Mouse (Mus musculus) Patski (cell line): ENCODE measurements around the gene Mtcl1. TPM values are rescaled to one million over a fixed set of nuclear protein-coding genes. Genes with fewer than 3 reads are reported as not detected.

Experiments used
- ATAC-seq: fragments of 100-300 bp; one replicate; pipeline ENCODE4 v1.8.0; 2021
- CTCF ChIA-PET: fragments of 350-600 bp; sonication (Branson Sonifier 250); formaldehyde crosslinking; loops from one replicate; lab custom pipeline; 2022; ENCODE audit warnings: inconsistent platforms; lab: Charles Lee
- POLR2A ChIA-PET: fragments of 350-600 bp; sonication (Branson Sonifier 250); formaldehyde crosslinking; loops from one replicate; lab custom pipeline; 2022; ENCODE audit warnings: antibody characterized with exemption, inconsistent platforms; lab: Charles Lee
- DNase-seq: peaks from one replicate; pipeline ENCODE4 v3.0.0-alpha.2; 2011; ENCODE audit warnings: low read depth, low spot score
- H3K27me3 ChIP-seq: fragments of 371-371 bp; one replicate; pipeline ENCODE4 v1.5.1; 2021
- CTCF ChIP-seq: fragments of 100-300 bp; IDR thresholded peaks from one replicate; pipeline ENCODE4 v1.5.1; 2021
- in situ Hi-C: fragments of 300-500 bp; cut with MboI; formaldehyde crosslinking; loops from 3 replicates; pipeline ENCODE4 v1.11.1; 2018; ENCODE audit warnings: low pct_unique_long_range_greater_than_20kb, mixed read lengths
- polyA plus RNA-seq: library from polyadenylated mRNA; unstranded; gene quantifications from one replicate; pipeline ENCODE4 v1.2.3, GENCODE M21; 2021

The Mtcl1 gene
- polyA plus RNA-seq, 1 experiment from 2014 or later: 17.5 TPM

DNA sequence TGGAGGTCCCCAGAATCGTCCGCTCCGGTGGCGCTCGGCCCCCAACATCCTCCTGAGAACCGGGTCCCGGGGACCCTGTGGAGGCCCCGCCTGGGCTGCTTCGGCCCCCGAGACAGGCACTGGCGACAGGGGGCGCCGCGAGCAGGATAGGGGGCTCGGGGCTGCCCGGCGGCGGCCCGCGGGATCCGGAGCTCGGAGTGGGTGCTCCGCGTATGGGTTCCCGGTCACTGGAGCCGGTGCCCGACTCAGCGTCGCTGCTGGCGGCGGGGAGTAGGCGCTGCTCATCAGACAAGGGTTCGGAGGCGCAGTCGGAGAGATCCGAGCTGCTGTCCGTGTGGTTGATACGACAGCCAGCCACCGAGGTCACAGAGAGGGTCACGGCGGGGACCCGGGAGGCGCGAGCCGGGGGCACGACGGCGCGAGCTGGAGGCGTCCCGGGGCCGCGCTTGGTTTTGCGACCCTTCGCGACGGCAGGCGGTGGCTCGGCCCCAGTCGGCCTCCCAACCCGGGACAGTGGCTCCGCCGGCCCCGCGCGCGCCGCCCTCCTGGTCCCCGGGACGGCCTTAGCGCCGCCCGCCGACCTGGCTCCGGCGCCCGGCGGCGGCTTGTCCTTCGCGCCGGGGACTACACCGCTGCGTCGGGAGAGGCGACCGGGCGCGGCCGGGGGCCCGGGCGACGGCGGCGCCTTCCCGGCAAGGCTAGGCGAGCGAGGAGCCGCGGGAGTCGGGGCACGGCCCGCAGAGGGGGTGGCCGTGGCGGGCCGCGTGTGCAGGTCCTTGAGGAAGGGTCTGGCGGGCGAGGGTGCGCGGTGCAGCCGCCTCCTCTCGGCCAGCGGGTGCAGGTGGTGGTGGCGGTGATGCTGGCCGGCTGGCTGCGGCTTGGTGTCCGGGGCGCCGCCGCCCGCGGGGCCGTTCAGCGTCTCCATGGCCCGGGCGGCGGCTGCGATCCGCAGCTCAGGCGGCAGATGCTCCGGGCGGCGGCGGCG lies 837 bp downstream of the Mtcl1 start:
- CTCF ChIA-PET: interaction anchor here (1.0 to 1.7 kb wide), 6 partner anchors 12 to 211 kb away, joined by 3 to 4 read pairs (median 3); no protein-coding TSS in a partner anchor
- ATAC-seq: peak; percentile 45
- DNase-seq: no peak
- in situ Hi-C loops: loop anchor here (5.0 kb wide), 1 partner anchor 96 kb away; no protein-coding TSS in a partner anchor
- POLR2A ChIA-PET: interaction anchor here (0.5 to 1.4 kb wide), 4 partner anchors 37 to 151 kb away, joined by 3 to 4 read pairs (median 3); no protein-coding TSS in a partner anchor
- TF ChIP-seq CTCF: peak; percentile 98
- no peaks in the 10 kb centered on the region for H3K27me3 ChIP-seq

DNA sequence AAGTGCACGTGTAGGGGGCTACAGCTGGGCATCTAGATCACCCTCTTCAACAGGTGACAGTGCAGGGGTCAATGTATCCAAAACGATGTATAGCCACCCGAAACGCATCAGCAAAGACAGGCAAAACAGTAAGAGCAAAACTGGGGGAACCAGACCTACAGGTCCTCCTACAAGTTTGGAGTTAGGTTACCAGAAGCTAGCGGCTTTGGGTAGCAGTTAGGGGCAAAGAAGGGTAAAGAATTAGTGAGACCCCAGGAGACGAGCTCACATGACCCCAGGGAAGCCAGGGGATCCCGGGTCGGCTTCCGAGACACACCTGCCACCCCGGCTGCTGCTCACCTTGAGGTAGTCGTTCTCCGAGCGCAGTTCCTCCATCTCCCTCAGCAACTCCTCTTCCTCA lies 1.6 kb downstream of the Mtcl1 start:
- no peaks in the 10 kb centered on the region for H3K27me3 ChIP-seq

DNA sequence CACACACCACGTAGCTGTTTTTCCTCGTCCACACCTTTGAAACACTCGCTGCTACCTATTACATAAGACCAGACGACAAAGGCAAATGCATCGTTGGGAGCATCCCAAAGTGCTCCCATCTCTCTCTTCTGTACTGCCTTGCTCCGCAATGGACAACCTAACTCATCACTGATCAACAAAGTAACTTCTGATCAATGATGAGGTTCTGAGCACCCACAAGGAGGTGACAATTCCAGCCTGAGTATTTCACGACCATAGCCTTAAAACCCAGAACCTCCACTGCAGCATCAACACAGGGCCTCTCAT lies 2.6 kb downstream of the Mtcl1 start:
- H3K27me3 ChIP-seq: no peaks in the 10 kb centered on the region
- POLR2A ChIA-PET: no interaction called here

More for the DNA sequence above, 1.6 kb downstream of the Mtcl1 start:
- ATAC-seq (no peak), DNase-seq (no peak)
- no peak for TF ChIP-seq CTCF
- ChIA-PET POLR2A (interaction anchor here (0.5 to 1.4 kb wide), 4 partner anchors 36 to 150 kb away, joined by 3 to 4 read pairs (median 3); no protein-coding TSS in a partner anchor), CTCF (interaction anchor here (1.0 kb wide), 3 partner anchors 11 to 105 kb away, joined by 3 to 4 read pairs (median 3); no protein-coding TSS in a partner anchor)
- in situ Hi-C loops: loop anchor here (5.0 kb wide), 1 partner anchor 96 kb away; no protein-coding TSS in a partner anchor

DNA sequence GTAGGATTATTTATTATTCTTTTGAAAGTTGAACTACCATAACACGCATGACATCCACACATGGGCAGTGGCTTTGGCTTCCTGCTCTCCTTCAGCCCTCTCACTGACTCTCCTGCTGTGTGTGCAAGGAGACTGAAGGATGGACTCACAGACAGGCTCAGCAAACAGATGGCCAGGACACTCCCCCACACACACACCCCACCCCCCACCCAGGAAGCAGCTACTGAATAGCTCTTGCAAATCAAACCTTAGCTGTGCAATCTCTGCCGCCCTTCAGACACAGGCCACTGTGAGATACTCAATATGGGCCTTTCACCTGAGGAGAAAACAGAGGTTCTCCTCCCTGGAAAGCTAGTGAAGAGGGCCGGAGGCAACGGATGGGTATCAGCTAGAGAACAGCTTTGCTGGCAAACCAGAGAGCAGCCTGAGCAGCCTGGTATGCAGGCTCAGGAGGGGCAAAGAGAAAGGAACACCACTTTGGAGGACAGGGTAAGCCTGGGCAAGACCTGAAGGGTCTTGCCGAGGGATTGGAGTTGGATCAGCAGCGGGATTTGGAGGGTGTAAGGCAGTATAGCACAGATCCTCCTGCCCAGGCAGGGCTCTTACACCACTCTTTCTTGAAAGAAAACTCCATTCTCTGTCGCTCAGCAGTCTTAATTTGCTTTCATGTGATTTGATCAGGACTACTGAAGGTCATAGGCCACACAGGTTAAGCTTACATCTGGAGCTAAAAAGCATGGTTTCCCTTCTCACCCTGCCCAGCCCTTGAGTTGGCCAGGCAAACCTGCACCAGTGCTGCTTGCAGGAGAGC lies 3.1 kb downstream of the Mtcl1 start:
- no peak for DNase-seq
- ChIA-PET CTCF (interaction anchor here (0.9 kb wide), 1 partner anchor 33 kb away, joined by 3 read pairs; no protein-coding TSS in a partner anchor), POLR2A (interaction anchor here (0.6 kb wide), 1 partner anchor 153 kb away, joined by 5 read pairs; no protein-coding TSS in a partner anchor)
- no peak for TF ChIP-seq CTCF
- in situ Hi-C loops: loop anchor here (5.0 kb wide), 1 partner anchor 94 kb away; no protein-coding TSS in a partner anchor
- ATAC-seq: no peak
- no peaks in the 10 kb centered on the region for H3K27me3 ChIP-seq

More for the DNA sequence above, 2.6 kb downstream of the Mtcl1 start:
- no peak for DNase-seq
- CTCF ChIA-PET: interaction anchor here (0.9 kb wide), 1 partner anchor 32 kb away, joined by 3 read pairs; no protein-coding TSS in a partner anchor
- ATAC-seq: no peak
- in situ Hi-C loops: loop anchor here (5.0 kb wide), 1 partner anchor 95 kb away; no protein-coding TSS in a partner anchor
- TF ChIP-seq CTCF: no peak

DNA sequence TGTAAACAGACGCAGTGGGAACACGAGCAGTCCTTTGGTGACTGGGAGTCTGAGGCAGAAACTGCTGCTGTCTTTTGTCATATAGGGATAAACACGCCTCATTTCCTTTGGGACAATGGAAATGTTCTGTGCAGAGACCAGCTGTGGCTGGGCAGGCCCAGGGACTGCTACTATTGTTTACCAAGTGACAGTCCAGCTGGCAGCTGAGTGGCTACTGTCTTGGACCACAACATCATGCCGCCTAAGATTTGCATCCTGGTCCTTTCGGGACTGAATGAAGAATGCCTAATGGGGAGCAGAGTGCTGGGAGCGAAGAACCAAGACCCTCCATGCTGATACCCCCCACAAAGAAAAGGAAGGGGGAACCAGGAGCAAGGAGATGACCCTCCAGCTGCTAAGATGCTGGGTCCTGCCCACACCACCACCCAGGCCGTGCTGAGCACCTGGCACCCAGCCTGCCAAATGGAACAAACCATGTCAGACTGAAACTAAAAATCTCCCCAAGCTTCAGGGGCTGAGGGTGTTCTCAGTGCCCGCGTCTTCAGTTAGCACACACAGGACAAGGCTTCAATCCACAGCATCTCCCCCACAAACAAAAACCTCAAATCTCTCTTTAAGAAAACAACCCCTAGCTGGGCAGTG lies 5.4 kb downstream of the Mtcl1 start:
- TF ChIP-seq CTCF: no peak
- POLR2A ChIA-PET: interaction anchor here (0.6 kb wide), 1 partner anchor 801 kb away, joined by 4 read pairs; no protein-coding TSS in a partner anchor
- H3K27me3 ChIP-seq: no peaks in the 10 kb centered on the region
- no peak for DNase-seq
- in situ Hi-C loops: no loop called here
- CTCF ChIA-PET: no interaction called here
- ATAC-seq: no peak

DNA sequence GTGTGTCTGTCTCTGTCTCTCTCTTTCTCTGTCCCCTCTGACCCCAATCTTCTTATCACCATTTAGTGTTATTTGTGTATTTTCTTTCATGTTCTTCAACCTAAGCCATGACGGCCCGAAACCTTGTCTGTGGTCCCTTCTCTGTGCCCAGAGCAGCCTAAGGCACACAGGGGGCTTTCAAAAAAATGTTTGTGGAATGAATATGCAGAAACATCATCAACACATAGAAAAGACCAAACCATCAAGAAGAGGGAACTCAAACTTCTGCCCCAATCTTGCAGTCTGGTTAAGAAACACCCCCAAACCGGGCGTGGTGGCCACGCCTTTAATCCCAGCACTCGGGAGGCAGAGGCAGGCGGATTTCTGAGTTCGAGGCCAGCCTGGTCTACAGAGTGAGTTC lies 9.7 kb downstream of the Mtcl1 start:
- POLR2A ChIA-PET: no interaction called here

DNA sequence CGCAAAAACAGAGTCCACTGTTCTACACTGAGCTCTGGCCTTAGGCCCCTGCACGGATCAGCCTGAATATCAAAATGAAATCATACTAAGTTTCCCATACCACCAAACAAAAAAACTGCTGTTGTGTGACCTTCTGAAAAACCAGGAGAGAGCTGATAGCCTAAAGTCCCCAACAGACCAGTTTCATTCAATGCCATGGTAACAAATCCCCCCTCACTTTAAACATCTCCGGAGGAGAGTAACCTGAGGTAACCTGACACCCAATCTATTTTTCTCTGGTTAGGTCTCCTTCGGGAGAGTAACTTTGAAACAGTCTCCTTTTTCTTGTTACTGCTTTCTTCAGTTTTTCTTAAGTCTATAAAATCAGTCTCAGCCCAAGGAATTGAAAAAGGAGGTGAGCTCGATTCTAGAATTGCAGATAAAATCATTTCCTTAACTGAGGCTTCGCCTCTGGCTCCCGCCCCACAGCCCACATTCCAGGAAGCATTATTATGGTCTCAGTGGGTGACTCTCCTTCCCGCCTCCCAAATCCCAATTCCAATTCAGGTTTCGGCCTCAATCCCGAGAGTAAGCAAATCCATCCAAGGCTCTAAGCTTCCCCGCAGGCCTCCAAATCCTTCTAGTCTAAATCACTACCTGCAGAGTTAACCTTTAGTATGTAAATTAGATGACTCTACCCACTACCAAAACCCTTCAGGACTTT lies 10.3 kb downstream of the Mtcl1 start:
- POLR2A ChIA-PET: no interaction called here
- H3K27me3 ChIP-seq: no peaks in the 10 kb centered on the region
- in situ Hi-C loops: no loop called here
- DNase-seq (no peak), ATAC-seq (no peak)
- CTCF ChIA-PET: no interaction called here
- no peak for TF ChIP-seq CTCF

More for the DNA sequence above, 9.7 kb downstream of the Mtcl1 start:
- TF ChIP-seq CTCF: no peak
- DNase-seq (no peak), ATAC-seq (no peak)
- CTCF ChIA-PET: no interaction called here
- no peaks in the 10 kb centered on the region for H3K27me3 ChIP-seq
- in situ Hi-C loops: no loop called here

DNA sequence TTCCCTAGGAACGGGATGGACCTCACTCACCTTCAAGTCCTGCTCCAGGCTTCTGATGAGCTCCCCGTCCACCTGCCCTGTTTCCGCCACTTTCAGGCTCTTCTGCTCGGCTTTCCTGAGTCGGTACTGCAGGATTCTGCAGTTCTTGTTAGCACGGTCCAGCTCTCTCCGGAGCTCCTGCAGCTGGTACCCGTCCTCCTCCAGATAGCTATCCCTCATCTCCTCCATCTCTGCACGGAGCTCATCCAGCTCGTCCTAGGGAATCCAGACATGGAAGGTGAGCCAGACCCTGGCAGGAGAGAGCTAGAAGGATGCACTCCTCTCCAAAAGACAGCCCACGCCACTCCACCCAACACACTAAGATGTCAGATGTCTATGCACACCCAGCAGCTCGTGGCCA lies 11.4 kb downstream of the Mtcl1 start:
- in situ Hi-C loops: no loop called here
- TF ChIP-seq CTCF: no peak
- DNase-seq (no peak), ATAC-seq (no peak)
- H3K27me3 ChIP-seq: no peaks in the 10 kb centered on the region
- CTCF ChIA-PET: no interaction called here
- POLR2A ChIA-PET: no interaction called here

DNA sequence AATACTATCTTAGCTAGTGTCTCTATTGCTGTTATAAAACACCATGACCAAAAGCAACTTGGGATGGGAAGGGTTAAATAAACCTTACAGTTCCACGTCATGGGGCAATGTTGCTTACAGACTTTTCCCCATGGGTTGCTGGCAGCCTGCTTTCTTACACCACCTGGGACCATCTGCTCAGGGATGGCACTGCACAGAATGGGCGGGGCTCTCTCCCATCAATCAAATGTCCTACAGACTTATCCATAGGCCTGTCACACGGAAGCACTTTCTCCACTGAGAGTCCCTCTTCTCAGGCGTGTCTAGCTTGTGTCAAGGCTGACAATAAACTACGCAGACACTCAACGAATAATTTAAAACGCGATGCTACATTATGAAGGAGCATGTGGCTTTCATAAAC lies 12.7 kb downstream of the Mtcl1 start:
- CTCF ChIA-PET: interaction anchor here (0.9 kb wide), 1 partner anchor 11 kb away, joined by 3 read pairs; no protein-coding TSS in a partner anchor
- POLR2A ChIA-PET: no interaction called here
- no peaks in the 10 kb centered on the region for H3K27me3 ChIP-seq
- in situ Hi-C loops: no loop called here
- no peak for ATAC-seq
- no peak for TF ChIP-seq CTCF
- DNase-seq: no peak
